Mouse (Mus musculus) forebrain, embryonic 13.5 days (tissue): ENCODE measurements at regions not wholly inside any gene's neighbourhood (a gene's known extent, or its start where the extent isn't known, plus 50 kb on each side); places are given as distances from the start of the nearest gene placed in this dataset.
A peak's percentile ranks its signal among the peaks of the same experiment; 100 is the strongest.

Experiments
- ATAC-seq: fragments of 200-750 bp; cut with Nextera tagmentation; 2 replicates; pipeline ENCODE4 v1.8.0; 2017
- H3K27ac ChIP-seq: fragments of 300-500 bp; sonication (generic); 2 replicates; pipeline ENCODE4 v1.5.1; 2015; ENCODE audit warnings: inconsistent platforms, mild to moderate bottlenecking, moderate library complexity
- H3K27me3 ChIP-seq: fragments of 300-500 bp; sonication (generic); 2 replicates; pipeline ENCODE4 v1.6.1; 2015; ENCODE audit warnings: mild to moderate bottlenecking, inconsistent platforms
- H3K36me3 ChIP-seq: fragments of 300-500 bp; sonication (generic); 2 replicates; pipeline ENCODE4 v1.6.1; 2015; ENCODE audit warnings: mild to moderate bottlenecking, inconsistent platforms; ENCODE audit not compliant: poor library complexity, severe bottlenecking
- H3K4me1 ChIP-seq: fragments of 300-500 bp; sonication (generic); 2 replicates; pipeline ENCODE4 v1.6.1; 2015; ENCODE audit warnings: inconsistent platforms
- H3K4me2 ChIP-seq: fragments of 300-500 bp; sonication (generic); 2 replicates; pipeline ENCODE4 v1.6.1; 2015; ENCODE audit warnings: inconsistent platforms, mild to moderate bottlenecking, moderate library complexity
- H3K4me3 ChIP-seq: fragments of 300-500 bp; sonication (generic); 2 replicates; pipeline ENCODE4 v1.5.1; 2015; ENCODE audit warnings: mild to moderate bottlenecking, inconsistent platforms
- H3K9ac ChIP-seq: fragments of 300-500 bp; sonication (generic); 2 replicates; pipeline ENCODE4 v1.6.1; 2015; ENCODE audit warnings: mild to moderate bottlenecking, inconsistent platforms
- H3K9me3 ChIP-seq: fragments of 300-500 bp; sonication (generic); replicated peaks from 2 replicates; pipeline ENCODE4 v1.6.1; 2016; ENCODE audit warnings: inconsistent platforms
- WGBS: fragments of 180-500 bp; shearing (Covaris S2); methylation state at CpG from one replicate; pipeline ENCODE4 v1.1.7; 2015; 5-methylcytosine and 5-hydroxymethylcytosine counted together

DNA sequence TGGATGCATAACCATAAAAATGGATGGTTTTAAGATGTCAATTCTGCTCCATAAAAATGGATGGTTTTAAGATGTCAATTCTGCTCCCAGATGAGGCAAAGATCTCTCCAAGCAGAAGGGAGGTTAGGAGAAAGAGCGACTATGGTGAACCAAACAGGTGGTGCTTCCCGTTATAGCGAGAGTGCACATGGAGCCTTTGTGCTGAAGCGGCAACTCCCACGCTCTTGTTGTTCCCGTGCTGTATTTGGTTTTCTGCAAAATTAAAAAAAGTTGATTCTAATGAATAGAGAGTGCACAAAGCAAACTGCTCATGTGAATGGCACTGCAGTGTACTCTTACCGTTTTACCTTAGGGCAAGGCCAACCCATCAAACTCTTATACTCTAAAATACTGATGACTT lies 497.5 kb upstream of the Nbea start:
- H3K36me3 ChIP-seq: no peaks in the 10 kb centered on the region
- no peaks in the 10 kb centered on the region for H3K9me3 ChIP-seq
- no peak overlapping the region for H3K4me2 ChIP-seq
- WGBS: 92% methylated on average over 7 of the region's 7 CpGs
- H3K27ac ChIP-seq: no peak overlapping the region
- no peaks in the 10 kb centered on the region for H3K4me1 ChIP-seq
- no peak for ATAC-seq
- no peaks in the 10 kb centered on the region for H3K27me3 ChIP-seq
- H3K9ac ChIP-seq: no peak overlapping the region
- no peak overlapping the region for H3K4me3 ChIP-seq

DNA sequence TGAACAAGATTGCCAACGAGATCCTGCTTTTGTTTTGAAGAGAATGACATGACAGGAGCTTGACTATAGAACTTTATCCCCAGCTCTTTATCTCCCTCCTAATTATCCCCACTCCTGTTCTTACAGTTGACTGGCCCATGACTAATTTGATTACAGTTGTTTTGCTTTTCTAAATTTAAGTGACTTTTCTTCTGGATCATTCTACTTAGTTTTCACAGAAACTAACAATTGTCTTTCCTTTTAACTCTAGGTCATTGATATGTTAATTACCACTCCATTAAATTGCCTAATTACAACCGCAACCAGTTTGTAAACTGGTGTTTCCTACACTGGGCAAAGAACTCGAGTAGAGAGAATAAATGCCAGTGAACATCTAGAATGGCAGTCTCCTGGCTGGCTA lies 485.3 kb upstream of the Nbea start:
- WGBS: 5% methylated on average over 3 of the region's 3 CpGs
- Histone ChIP-seq H3K4me1 (peaks cover 4% of the 10 kb centered on the region; the same call in 1 of the 2 replicates), H3K4me3 (no peak overlapping the region), H3K27ac (no peak overlapping the region), H3K36me3 (no peaks in the 10 kb centered on the region), H3K9me3 (no peaks in the 10 kb centered on the region), H3K4me2 (no peak overlapping the region), H3K27me3 (peaks cover 50% of the 10 kb centered on the region), H3K9ac (no peak overlapping the region)
- ATAC-seq: peak; percentile 90

GRCm38 (mm10) chr3:56660594-56660993 lies 477.1 kb upstream of the Nbea start:
- peaks cover 34% of the 10 kb centered on the region for H3K27me3 ChIP-seq
- no peaks in the 10 kb centered on the region for H3K36me3 ChIP-seq
- no peak overlapping the region for H3K9ac ChIP-seq
- H3K4me1 ChIP-seq: no peaks in the 10 kb centered on the region
- no peak overlapping the region for H3K27ac ChIP-seq
- no peak overlapping the region for H3K4me3 ChIP-seq
- no peaks in the 10 kb centered on the region for H3K9me3 ChIP-seq
- no peak for ATAC-seq
- 93% methylated on average over 2 of the region's 2 CpGs for WGBS
- no peak overlapping the region for H3K4me2 ChIP-seq

DNA sequence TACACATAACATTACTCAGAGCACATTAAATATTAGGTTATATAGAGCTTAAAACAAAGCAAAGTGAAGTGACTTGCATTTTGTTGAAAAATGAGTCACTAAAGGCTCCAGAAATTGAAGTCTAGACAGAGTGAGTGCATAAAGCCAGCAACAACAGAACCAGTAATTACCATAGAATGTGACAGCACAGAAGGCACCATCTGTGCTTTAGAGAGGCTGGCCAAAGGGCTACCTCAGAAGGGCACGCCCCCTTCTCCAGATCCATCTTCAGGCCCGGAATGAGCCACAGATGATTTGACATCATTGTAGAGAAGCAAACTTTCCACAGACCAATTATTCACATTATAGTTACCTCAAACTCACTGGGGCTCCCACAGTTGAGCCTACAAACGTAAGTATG lies 463.8 kb upstream of the Nbea start:
- ATAC-seq: no peak
- no peak overlapping the region for H3K9ac ChIP-seq
- WGBS: 83% methylated on average over 3 of the region's 3 CpGs
- H3K4me3 ChIP-seq: no peak overlapping the region
- no peaks in the 10 kb centered on the region for H3K36me3 ChIP-seq
- no peak overlapping the region for H3K27ac ChIP-seq
- no peaks in the 10 kb centered on the region for H3K9me3 ChIP-seq
- H3K4me1 ChIP-seq: no peaks in the 10 kb centered on the region
- no peak overlapping the region for H3K4me2 ChIP-seq
- no peaks in the 10 kb centered on the region for H3K27me3 ChIP-seq
